Mouse (Mus musculus): ENCODE results near the gene Mical2.

DNA sequence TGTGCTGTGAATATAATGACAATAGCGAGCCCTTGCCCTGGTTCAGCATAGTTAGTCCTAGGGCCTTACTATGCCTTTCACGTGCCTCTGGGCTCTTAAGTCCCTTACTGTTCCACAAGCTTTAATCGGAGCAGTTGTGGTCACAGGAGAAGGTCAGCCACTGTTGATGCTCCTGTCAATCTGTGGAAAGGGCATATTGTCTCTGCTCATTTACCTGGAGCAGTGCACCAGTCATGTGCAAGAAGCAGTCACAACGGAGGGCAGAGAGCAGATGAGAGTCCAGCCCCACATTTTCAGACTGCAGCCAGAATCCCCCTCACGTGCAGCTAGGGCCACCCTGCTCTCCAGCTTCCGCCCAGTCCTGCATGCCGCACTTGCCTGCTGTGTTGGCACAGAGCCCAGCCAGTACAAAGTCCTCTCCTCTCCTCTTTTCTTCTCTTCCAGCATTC is 128.9 kb downstream of the Mical2 start:
- TF ChIP-seq CTCF (IDR thresholded peaks at IDR 0.05; ENCODE audit: low read depth, low read length) (no peak), POLR2A (IDR thresholded peaks at IDR 0.05; ENCODE audit: borderline replicate concordance, low read depth, low read length) (no peak)

Measured in bone marrow macrophage, adult 2 months (primary cell).